Mouse (Mus musculus) lung, postnatal 0 days (tissue): ENCODE data around the gene Arhgap18.

ENCODE experiments used
- CTCF ChIP-seq: IDR thresholded peaks from 2 replicates; pipeline ENCODE4 v1.5.1; 2016; ENCODE audit warnings: antibody characterized with exemption, mild to moderate bottlenecking
- EP300 ChIP-seq: IDR thresholded peaks from 2 replicates; pipeline ENCODE4 v1.6.1; 2016; ENCODE audit warnings: antibody characterized with exemption, mild to moderate bottlenecking, control low read depth

DNA sequence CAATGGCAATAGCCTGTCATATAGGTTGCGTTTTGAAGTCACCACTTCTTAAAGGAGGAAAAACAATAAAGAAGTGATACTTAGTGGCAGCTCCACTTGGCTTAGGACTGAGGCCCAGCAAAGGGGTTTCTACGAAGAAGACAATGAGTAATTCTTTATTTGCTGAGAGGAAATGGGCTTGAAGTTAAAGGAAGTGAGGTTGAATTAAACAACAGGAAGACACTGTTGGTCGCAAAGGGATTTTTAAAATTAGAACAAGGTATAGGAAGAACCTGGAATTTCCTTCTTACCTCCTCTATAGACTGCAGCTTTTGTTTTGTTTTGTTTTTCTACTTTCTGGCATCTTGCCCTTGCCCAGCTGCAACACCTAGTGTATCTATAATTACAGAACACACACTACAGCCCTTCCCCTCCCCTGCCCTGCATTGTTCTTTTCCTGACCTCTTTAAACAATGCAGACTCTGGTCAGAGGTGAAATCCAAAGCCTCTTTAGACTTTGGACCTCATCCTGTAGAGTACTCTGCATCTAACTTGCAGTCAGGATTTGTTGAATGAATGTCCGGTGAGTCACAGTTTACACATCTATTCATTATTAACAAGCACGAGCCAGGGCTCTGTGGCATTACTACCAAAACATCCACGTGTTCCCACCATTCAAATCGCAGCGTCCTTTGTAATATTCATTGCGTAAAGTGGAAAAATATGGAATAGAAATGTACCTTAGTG is 75.4 kb downstream of the Arhgap18 start:
- TF ChIP-seq CTCF (no peak), EP300 (peak; percentile 85)
